Mouse (Mus musculus) left cerebral cortex, adult 9 months (tissue): ENCODE data around the gene Trim56.
"Not testable (repeated sequence)": the region's sequence is repeated elsewhere in the genome, so short reads cannot be mapped to it uniquely, and the experiment has no call there.

Experiments
- DNase-seq, 2 experiments: peaks; one replicate each; pipeline ENCODE4 v3.0.0; 2022; ENCODE audit warnings: low spot score in 2 of 2

Trim56 gene

GRCm38 (mm10) chr5:137115866-137116847, at the start of gene Trim56:
TSS of gene Trim56 (minus strand) at chr5:137116209.
- no peak for DNase-seq

- DNase-seq, result no peak
Measured at GRCm38 (mm10) chr5:137161853-137162252, 45.8 kb upstream of the Trim56 start.

- no peak for DNase-seq
Measured at GRCm38 (mm10) chr5:137159461-137159860, 43.5 kb upstream of the Trim56 start.

GRCm38 (mm10) chr5:137153289-137153688, 37.3 kb upstream of the Trim56 start:
- DNase-seq, result no peak

GRCm38 (mm10) chr5:137152623-137153022, 36.6 kb upstream of the Trim56 start:
- DNase-seq, result no peak

- not testable (repeated sequence) for DNase-seq
Measured at GRCm38 (mm10) chr5:137149272-137149882, 33.4 kb upstream of the Trim56 start, which contains the start of gene Muc3. TSS of gene Muc3 (minus strand) at chr5:137149322.

GRCm38 (mm10) chr5:137140836-137141235, 24.8 kb upstream of the Trim56 start:
- DNase-seq, result no peak

GRCm38 (mm10) chr5:137138977-137139376, 23.0 kb upstream of the Trim56 start:
- no peak for DNase-seq

- no peak for DNase-seq
Measured at GRCm38 (mm10) chr5:137134959-137135358, 18.9 kb upstream of the Trim56 start.

- peak in 1 of 2 experiments; percentile 55 for DNase-seq
Measured at GRCm38 (mm10) chr5:137131490-137131889, 15.5 kb upstream of the Trim56 start.

GRCm38 (mm10) chr5:137129281-137129680, 13.3 kb upstream of the Trim56 start:
- DNase-seq, result no peak

- DNase-seq, result no peak
Measured at GRCm38 (mm10) chr5:137123516-137123915, 7.5 kb upstream of the Trim56 start.

- peak in 1 of 2 experiments; percentile 71 for DNase-seq
Measured at GRCm38 (mm10) chr5:137122686-137123193, 6.7 kb upstream of the Trim56 start.

- DNase-seq, result no peak
Measured at GRCm38 (mm10) chr5:137121280-137121679, 5.3 kb upstream of the Trim56 start.

GRCm38 (mm10) chr5:137118878-137119277, 2.9 kb upstream of the Trim56 start:
- no peak for DNase-seq

GRCm38 (mm10) chr5:137117994-137118393, 2.0 kb upstream of the Trim56 start:
- DNase-seq, result not testable (repeated sequence)

GRCm38 (mm10) chr5:137116987-137117386, 978 bp upstream of the Trim56 start:
- no peak for DNase-seq

GRCm38 (mm10) chr5:137114891-137115561, 983 bp downstream of the Trim56 start:
- DNase-seq, result no peak

- no peak for DNase-seq
Measured at GRCm38 (mm10) chr5:137111542-137112408, 4.2 kb downstream of the Trim56 start.

- DNase-seq, result no peak
Measured at GRCm38 (mm10) chr5:137110863-137111262, 5.1 kb downstream of the Trim56 start.
